Mouse (Mus musculus): Measurements from ENCODE around the gene Tanc1. TPM values are rescaled to one million over a fixed set of nuclear protein-coding genes. Genes with fewer than 3 reads are reported as not detected.

Tanc1 gene
- total RNA-seq, 2 experiments from 2014 or later, result 12.5 to 13.1 TPM

- intact Hi-C loops (cut with DNase I), result no loop called here
- DNase-seq (ENCODE audit: extremely low spot score in 1 of 2, low spot score in 2 of 2), result peak in 1 of 2 experiments; percentile 47
These were observed 157.0 kb downstream of the Tanc1 start for GRCm38 (mm10) chr2:59768661-59769384.

GRCm38 (mm10) chr2:59769385-59769735 is 157.5 kb downstream of the Tanc1 start:
- no peak for DNase-seq (ENCODE audit: extremely low spot score in 1 of 2, low spot score in 2 of 2)
- intact Hi-C loops (cut with DNase I), result no loop called here

GRCm38 (mm10) chr2:59771708-59772107 is 159.9 kb downstream of the Tanc1 start:
- DNase-seq (ENCODE audit: extremely low spot score in 1 of 2, low spot score in 2 of 2), result no peak
- intact Hi-C loops (cut with DNase I), result no loop called here

GRCm38 (mm10) chr2:59772261-59772683 is 160.4 kb downstream of the Tanc1 start:
- intact Hi-C loops (cut with DNase I), result no loop called here

GRCm38 (mm10) chr2:59774374-59774773 is 162.5 kb downstream of the Tanc1 start:
- intact Hi-C loops (cut with DNase I), result no loop called here
- DNase-seq (ENCODE audit: extremely low spot score in 1 of 2, low spot score in 2 of 2), result no peak

More at GRCm38 (mm10) chr2:59772261-59772683, 160.4 kb downstream of the Tanc1 start:
- DNase-seq (ENCODE audit: extremely low spot score in 1 of 2, low spot score in 2 of 2), result no peak

- no peak for DNase-seq (ENCODE audit: extremely low spot score in 1 of 2, low spot score in 2 of 2)
- intact Hi-C loops (cut with DNase I), result no loop called here
These were observed 163.3 kb downstream of the Tanc1 start for GRCm38 (mm10) chr2:59775148-59775547.

GRCm38 (mm10) chr2:59775820-59776219 is 164.0 kb downstream of the Tanc1 start:
- intact Hi-C loops (cut with DNase I), result no loop called here
- DNase-seq (ENCODE audit: extremely low spot score in 1 of 2, low spot score in 2 of 2), result no peak

GRCm38 (mm10) chr2:59779355-59779754 is 167.5 kb downstream of the Tanc1 start:
- intact Hi-C loops (cut with DNase I), result no loop called here
- DNase-seq (ENCODE audit: extremely low spot score in 1 of 2, low spot score in 2 of 2), result no peak

- intact Hi-C loops (cut with DNase I), result no loop called here
- DNase-seq (ENCODE audit: extremely low spot score in 1 of 2, low spot score in 2 of 2), result no peak
These were observed 168.4 kb downstream of the Tanc1 start for GRCm38 (mm10) chr2:59780240-59780639.

- DNase-seq (ENCODE audit: extremely low spot score in 1 of 2, low spot score in 2 of 2), result peak in 1 of 2 experiments; percentile 38
- intact Hi-C loops (cut with DNase I), result no loop called here
These were observed 171.4 kb downstream of the Tanc1 start for GRCm38 (mm10) chr2:59783055-59783831.

GRCm38 (mm10) chr2:59783832-59784627 is 172.2 kb downstream of the Tanc1 start:
- intact Hi-C loops (cut with DNase I), result no loop called here
- no peak for DNase-seq (ENCODE audit: extremely low spot score in 1 of 2, low spot score in 2 of 2)

GRCm38 (mm10) chr2:59784628-59784883 is 172.7 kb downstream of the Tanc1 start:
- no peak for DNase-seq (ENCODE audit: extremely low spot score in 1 of 2, low spot score in 2 of 2)
- intact Hi-C loops (cut with DNase I), result no loop called here

GRCm38 (mm10) chr2:59785597-59785996 is 173.8 kb downstream of the Tanc1 start:
- intact Hi-C loops (cut with DNase I), result no loop called here

GRCm38 (mm10) chr2:59788704-59789500 is 177.1 kb downstream of the Tanc1 start:
- intact Hi-C loops (cut with DNase I), result no loop called here
- no peak for DNase-seq (ENCODE audit: extremely low spot score in 1 of 2, low spot score in 2 of 2)

More at GRCm38 (mm10) chr2:59785597-59785996, 173.8 kb downstream of the Tanc1 start:
- DNase-seq (ENCODE audit: extremely low spot score in 1 of 2, low spot score in 2 of 2), result no peak

GRCm38 (mm10) chr2:59791596-59791995 is 179.8 kb downstream of the Tanc1 start:
- DNase-seq (ENCODE audit: extremely low spot score in 1 of 2, low spot score in 2 of 2), result no peak

GRCm38 (mm10) chr2:59793337-59793736 is 181.5 kb downstream of the Tanc1 start:
- DNase-seq (ENCODE audit: extremely low spot score in 1 of 2, low spot score in 2 of 2), result no peak
- intact Hi-C loops (cut with DNase I), result no loop called here

More at GRCm38 (mm10) chr2:59791596-59791995, 179.8 kb downstream of the Tanc1 start:
- intact Hi-C loops (cut with DNase I), result no loop called here

GRCm38 (mm10) chr2:59794838-59795237 is 183.0 kb downstream of the Tanc1 start:
- DNase-seq (ENCODE audit: extremely low spot score in 1 of 2, low spot score in 2 of 2), result peak in 1 of 2 experiments; percentile 17
- intact Hi-C loops (cut with DNase I), result no loop called here

GRCm38 (mm10) chr2:59798934-59799532 is 187.2 kb downstream of the Tanc1 start:
- intact Hi-C loops (cut with DNase I), result no loop called here
- DNase-seq (ENCODE audit: extremely low spot score in 1 of 2, low spot score in 2 of 2), result no peak

Measured in left cerebral cortex, postnatal 10 days (tissue).